Mouse (Mus musculus) heart, embryonic 11.5 days (tissue): ENCODE data around the gene Mrps30. TPM values are rescaled to one million over a fixed set of nuclear protein-coding genes. Genes with fewer than 3 reads are reported as not detected.

Experiments used
- polyA plus RNA-seq: library from polyadenylated mRNA; unstranded; fragments of >200 nt; fragmentation: Nextera tagmentation; extraction: Ambion mirVana; gene quantifications from 2 replicates; pipeline ENCODE4 v1.2.1, GENCODE M21; 2014

Mrps30 gene
- polyA plus RNA-seq, 1 experiment from 2014 or later, result 36.8 TPM

Other genes with a start within 250 kb of the Mrps30 start
- 0.62 and 0.68 TPM in 2 replicates for gene B430218F22Rik, start 622 bp downstream of the Mrps30 start, polyA plus RNA-seq